Comparison of ENCODE assay signal across 20 mouse cellular contexts in genomic region chr19:15963011-15963695, GRCm38 (mm10). TPM values are rescaled to one million over a fixed set of nuclear protein-coding genes. Genes with fewer than 3 reads are reported as not detected.
DNase-seq lines count a peak whose midpoint lies in the region; ATAC-seq and TF ChIP-seq lines count a peak whose summit lies in the region.
"Had no signal": no experiment of that assay in that cellular context is flagged by ENCODE, and none has a peak within 500 bp of the region (broad histone marks: within the 10 kb centered on the region; RNA-seq: fewer than 3 reads in every experiment).

No protein-coding gene starts in this region.

- peak; percentile 26; the same call in 1 of the 2 replicates for TF ChIP-seq CTCF in forebrain, postnatal 0 days (IDR thresholded peaks at IDR 0.05; ENCODE audit: low read depth)
- TF ChIP-seq CTCF in lung, adult 2 months (IDR thresholded peaks at IDR 0.05; ENCODE audit: insufficient read depth, low read length) = peak; percentile 28; the same call in 1 of the 2 replicates
- TF ChIP-seq CTCF in stomach, postnatal 0 days (IDR thresholded peaks at IDR 0.05; ENCODE audit: low read depth) = peak; percentile 24; the same call in 1 of the 2 replicates

- H3K9ac ChIP-seq in forebrain, postnatal 0 days = no peak overlapping the region
- no peak overlapping the region for H3K9ac ChIP-seq in stomach, postnatal 0 days (ENCODE audit: low read length)
- H3K9ac ChIP-seq: embryonic facial prominence, embryonic 13.5 days; heart, embryonic 13.5 days; hindbrain, embryonic 15.5 days; liver, embryonic 14.5 days; neural tube, embryonic 13.5 days had no signal

- no peak overlapping the region for H3K4me3 ChIP-seq in forebrain, postnatal 0 days (ENCODE audit: low read depth, low read length)
- no peak overlapping the region for H3K4me3 ChIP-seq in forebrain, embryonic 10.5 days
- no peak overlapping the region for H3K4me3 ChIP-seq in lung, adult 2 months (replicated peaks; ENCODE audit: extremely low read depth, low read depth, low read length)
- no peak overlapping the region for H3K4me3 ChIP-seq in stomach, postnatal 0 days (ENCODE audit: low read depth, low read length)
- H3K4me3 ChIP-seq: embryonic facial prominence, embryonic 13.5 days; heart, embryonic 13.5 days; hindbrain, embryonic 15.5 days; neural tube, embryonic 13.5 days had no signal

- ATAC-seq in forebrain, postnatal 0 days = peak; percentile 40; the same call in 1 of the 2 replicates
- no peak for ATAC-seq in stomach, postnatal 0 days (ENCODE audit: low FRiP score, low TSS enrichment)

- WGBS in forebrain, postnatal 0 days = 72% methylated on average over 17 of the region's 17 CpGs
- 93% methylated on average over 17 of the region's 17 CpGs for WGBS in forebrain, embryonic 10.5 days
- WGBS in lung, adult 2 months = 80% methylated on average over 17 of the region's 17 CpGs
- 81% methylated on average over 17 of the region's 17 CpGs for WGBS in stomach, postnatal 0 days

- H3K27ac ChIP-seq in forebrain, postnatal 0 days (ENCODE audit: low read depth, low read length) = no peak overlapping the region
- H3K27ac ChIP-seq in forebrain, embryonic 10.5 days = no peak overlapping the region
- no peak overlapping the region for H3K27ac ChIP-seq in stomach, postnatal 0 days (replicated peaks)
- H3K27ac ChIP-seq: embryonic facial prominence, embryonic 13.5 days; heart, embryonic 13.5 days; hindbrain, embryonic 15.5 days; liver, embryonic 14.5 days; neural tube, embryonic 13.5 days had no signal

- TF ChIP-seq EP300 in stomach, postnatal 0 days (optimal IDR thresholded peaks at IDR 0.05) = no peak

- H3K9me3 ChIP-seq in forebrain, postnatal 0 days (ENCODE audit: low read length) = no peaks in the 10 kb centered on the region
- H3K9me3 ChIP-seq in forebrain, embryonic 10.5 days = no peaks in the 10 kb centered on the region
- H3K9me3 ChIP-seq in stomach, postnatal 0 days (ENCODE audit: control insufficient read depth, low read length) = no peaks in the 10 kb centered on the region
- H3K9me3 ChIP-seq: embryonic facial prominence, embryonic 13.5 days; heart, embryonic 13.5 days; hindbrain, embryonic 15.5 days; neural tube, embryonic 13.5 days had no signal

- no peaks in the 10 kb centered on the region for H3K4me1 ChIP-seq in forebrain, postnatal 0 days (ENCODE audit: insufficient read depth)
- H3K4me1 ChIP-seq in forebrain, embryonic 10.5 days = no peaks in the 10 kb centered on the region
- no peaks in the 10 kb centered on the region for H3K4me1 ChIP-seq in lung, adult 2 months (ENCODE audit: control insufficient read depth, insufficient read depth, low read length)
- H3K4me1 ChIP-seq in stomach, postnatal 0 days (replicated peaks; ENCODE audit: control insufficient read depth, insufficient read depth) = no peaks in the 10 kb centered on the region
- H3K4me1 ChIP-seq: embryonic facial prominence, embryonic 13.5 days; heart, embryonic 13.5 days; hindbrain, embryonic 15.5 days; neural tube, embryonic 13.5 days had no signal

- no peaks in the 10 kb centered on the region for H3K27me3 ChIP-seq in forebrain, postnatal 0 days (ENCODE audit: insufficient read depth, low read length)
- H3K27me3 ChIP-seq in forebrain, embryonic 10.5 days (ENCODE audit: poor library complexity, severe bottlenecking) = no peaks in the 10 kb centered on the region
- no peaks in the 10 kb centered on the region for H3K27me3 ChIP-seq in stomach, postnatal 0 days (ENCODE audit: control insufficient read depth, insufficient read depth, low read length)
- H3K27me3 ChIP-seq: embryonic facial prominence, embryonic 13.5 days; heart, embryonic 13.5 days; hindbrain, embryonic 15.5 days; neural tube, embryonic 13.5 days; Patski had no signal

- no peak for TF ChIP-seq POLR2A in lung, adult 2 months (IDR thresholded peaks at IDR 0.05; ENCODE audit: borderline replicate concordance, extremely low read depth, low read depth, low read length)

- H3K36me3 ChIP-seq in forebrain, postnatal 0 days (ENCODE audit: insufficient read depth) = peaks cover 41% of the 10 kb centered on the region
- peaks cover 94% of the 10 kb centered on the region for H3K36me3 ChIP-seq in forebrain, embryonic 10.5 days (replicated peaks)
- H3K36me3 ChIP-seq in stomach, postnatal 0 days (ENCODE audit: control insufficient read depth, insufficient read depth, low read length) = no peaks in the 10 kb centered on the region

- no peak overlapping the region for H3K4me2 ChIP-seq in forebrain, postnatal 0 days (ENCODE audit: low read depth)
- H3K4me2 ChIP-seq in stomach, postnatal 0 days (replicated peaks; ENCODE audit: low read depth) = no peak overlapping the region
- H3K4me2 ChIP-seq: embryonic facial prominence, embryonic 13.5 days; heart, embryonic 13.5 days; hindbrain, embryonic 15.5 days; neural tube, embryonic 13.5 days had no signal

- no peak for DNase-seq in forebrain, postnatal 0 days
- DNase-seq in forebrain, embryonic 10.5 days (ENCODE audit: extremely low spot score, low spot score) = no peak
- DNase-seq in lung, adult 2 months = no peak
- DNase-seq in lung, postnatal 36 days = no peak
- DNase-seq in adrenal gland, adult 2 months = peak; percentile 74
- no peak for DNase-seq in stomach, postnatal 0 days (ENCODE audit: low spot score)
- DNase-seq in right cerebral cortex, postnatal 14 days = no peak
- DNase-seq: cerebellum, adult 8-10 months; heart, postnatal 36 days; kidney, adult 2 months; kidney, postnatal 36 days; layer of hippocampus, postnatal 36 days; lung, postnatal 14 days; thymus, postnatal 4 days had no signal

RNA-seq across cellular contexts. Expression of gene Psat1, which starts 16.0 kb away (rescaled TPM):
- 84.2 and 89.2 TPM in 2 replicates for total RNA-seq in forebrain, postnatal 0 days (2014; rRNA removed)
- polyA plus RNA-seq in forebrain, postnatal 0 days (2015; fragmentation: Nextera tagmentation; extraction: Ambion mirVana) = 57.4 and 69.1 TPM in 2 replicates
- polyA plus RNA-seq in forebrain, embryonic 10.5 days (2016; fragmentation: Nextera tagmentation; extraction: Ambion mirVana) = 143 and 158 TPM in 2 replicates
- polyA plus RNA-seq in lung, adult 2 months (2012; rRNA removed) = 3.2 and 8.7 TPM in 2 replicates
- total RNA-seq in adrenal gland, adult 2 months (2021) = 100 to 1,000 TPM in 1 of 2 experiments, 10 to 100 TPM in 1; 33.2 to 130 TPM
- 7.1 and 7.6 TPM in 2 replicates for polyA plus RNA-seq in adrenal gland, adult 2 months (2012; rRNA removed)
- polyA plus RNA-seq in stomach, postnatal 0 days (2015; fragmentation: Nextera tagmentation; extraction: Ambion mirVana) = 63.2 and 67.9 TPM in 2 replicates

RNA-seq across cellular contexts. Expression of gene Cep78, which starts 21.6 kb away (rescaled TPM):
- total RNA-seq in forebrain, postnatal 0 days (2014; rRNA removed) = 25.3 and 27.0 TPM in 2 replicates
- 21.6 and 23.4 TPM in 2 replicates for polyA plus RNA-seq in forebrain, postnatal 0 days (2015; fragmentation: Nextera tagmentation; extraction: Ambion mirVana)
- 70.6 and 72.5 TPM in 2 replicates for polyA plus RNA-seq in forebrain, embryonic 10.5 days (2016; fragmentation: Nextera tagmentation; extraction: Ambion mirVana)
- 3.0 and 3.1 TPM in 2 replicates for polyA plus RNA-seq in lung, adult 2 months (2012; rRNA removed)
- total RNA-seq in adrenal gland, adult 2 months (2021) = 1 to 10 TPM; 6.9 to 8.8 TPM
- 4.7 and 5.7 TPM in 2 replicates for polyA plus RNA-seq in adrenal gland, adult 2 months (2012; rRNA removed)
- 9.0 TPM in 2 replicates for polyA plus RNA-seq in stomach, postnatal 0 days (2015; fragmentation: Nextera tagmentation; extraction: Ambion mirVana)
